Mouse (Mus musculus) megakaryocyte, embryonic 14.5 days (primary cell): Measurements from ENCODE around the gene Serpine2.

Experiments
- FLI1 ChIP-seq: IDR thresholded peaks from 2 replicates; pipeline ENCODE4 v1.6.1; 2012; ENCODE audit warnings: low read length, inconsistent platforms, mixed read lengths
- GATA1 ChIP-seq: IDR thresholded peaks from 3 replicates; pipeline ENCODE4 v1.6.1; 2012; ENCODE audit warnings: mixed read lengths, low read length, inconsistent platforms, borderline replicate concordance

DNA sequence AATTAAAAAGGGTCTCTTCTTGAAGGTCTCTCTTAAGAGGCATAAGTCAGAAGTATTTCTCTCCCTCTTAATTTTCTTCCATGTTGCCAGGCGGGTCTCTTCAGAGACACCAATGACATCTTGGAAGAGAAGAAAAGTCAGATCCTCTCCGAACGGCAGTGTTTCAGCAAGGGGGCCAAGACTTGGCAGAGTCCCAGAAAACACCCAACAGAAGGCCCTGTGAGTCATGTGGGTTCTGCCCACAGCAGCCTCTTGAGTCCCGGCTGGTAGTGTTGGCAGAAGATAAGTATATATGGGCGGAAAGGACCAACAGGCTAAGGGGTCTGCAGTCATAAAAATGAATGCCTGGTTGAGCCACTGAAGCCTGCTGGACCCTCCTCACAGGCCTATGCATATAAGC lies 54.1 kb downstream of the Serpine2 start:
- no peak; the same call in 2 of the 3 replicates for TF ChIP-seq GATA1
- no peak for TF ChIP-seq FLI1
